ENCODE assay signal across 16 mouse cellular contexts in genomic region chr12:108393082-108393481, GRCm38 (mm10). TPM values are rescaled to one million over a fixed set of nuclear protein-coding genes. Genes with fewer than 3 reads are reported as not detected.
DNase-seq lines count a peak whose midpoint lies in the region; ATAC-seq and TF ChIP-seq lines count a peak whose summit lies in the region.
"Had no signal": no experiment of that assay in that cellular context is flagged by ENCODE, and none has a peak within 500 bp of the region (broad histone marks: within the 10 kb centered on the region; RNA-seq: fewer than 3 reads in every experiment).

No protein-coding gene starts in this region.

- peak overlapping the region; percentile 90 for H3K27ac ChIP-seq in gastrocnemius, adult 2 months
- peak overlapping the region; percentile 74 for H3K27ac ChIP-seq in kidney, embryonic 15.5 days
- H3K27ac ChIP-seq in embryonic fibroblast, embryonic 13.5 days (ENCODE audit: insufficient read depth, low read length), result peak overlapping the region; percentile 81
- H3K27ac ChIP-seq: hindbrain, embryonic 15.5 days; limb, embryonic 12.5 days; midbrain, embryonic 13.5 days; neural tube, embryonic 13.5 days had no signal

- H3K9me3 ChIP-seq in kidney, embryonic 15.5 days (replicated peaks), result no peaks in the 10 kb centered on the region
- H3K9me3 ChIP-seq: embryonic facial prominence, embryonic 10.5 days; hindbrain, embryonic 15.5 days; limb, embryonic 12.5 days; midbrain, embryonic 13.5 days; neural tube, embryonic 13.5 days had no signal

- H3K4me1 ChIP-seq in kidney, embryonic 15.5 days, result peaks cover 61% of the 10 kb centered on the region
- H3K4me1 ChIP-seq in embryonic fibroblast, embryonic 13.5 days (ENCODE audit: control insufficient read depth, insufficient read depth, low read length), result peaks cover 39% of the 10 kb centered on the region

- no peak overlapping the region for H3K4me2 ChIP-seq in kidney, embryonic 15.5 days
- H3K4me2 ChIP-seq: hindbrain, embryonic 15.5 days; limb, embryonic 12.5 days; lung, embryonic 14.5 days; midbrain, embryonic 13.5 days; neural tube, embryonic 13.5 days had no signal

- H3K27me3 ChIP-seq in kidney, embryonic 15.5 days, result no peaks in the 10 kb centered on the region
- H3K27me3 ChIP-seq: hindbrain, embryonic 15.5 days; limb, embryonic 12.5 days; midbrain, embryonic 13.5 days; neural tube, embryonic 13.5 days; Patski had no signal

- ATAC-seq in kidney, embryonic 15.5 days (replicated peaks; ENCODE audit: low FRiP score), result no peak
- ATAC-seq: midbrain, embryonic 13.5 days had no signal

- no peak for TF ChIP-seq CTCF in gastrocnemius, adult 2 months (IDR thresholded peaks at IDR 0.05)
- no peak for TF ChIP-seq CTCF in embryonic fibroblast, embryonic 13.5 days (IDR thresholded peaks at IDR 0.05; ENCODE audit: borderline replicate concordance, insufficient read depth, low read length)

- intact Hi-C loops in gastrocnemius, adult 2 months (cut with DNase I), result loop anchor here (2.0 kb wide), 1 partner anchor 30 kb away; no protein-coding TSS in a partner anchor
- intact Hi-C loops in gastrocnemius, postnatal 36 days (cut with DNase I), result no loop called here

- TF ChIP-seq POLR2A in embryonic fibroblast, embryonic 13.5 days (IDR thresholded peaks at IDR 0.05; ENCODE audit: low read depth, low read length), result no peak

- DNase-seq in gastrocnemius, adult 2 months, result peak; percentile 61
- DNase-seq in gastrocnemius, postnatal 36 days, result no peak
- no peak for DNase-seq in kidney, postnatal 25 days
- peak; percentile 37 for DNase-seq in 3134 (ENCODE audit: extremely low read depth, insufficient read length, low spot score)
- DNase-seq in layer of hippocampus, adult 9-11 months, result no peak
- DNase-seq in left cerebral cortex, adult 8-10 months (ENCODE audit: low spot score in 2 of 2), result no peak
- DNase-seq: thymus, postnatal 4 days had no signal

- no peak overlapping the region for H3K4me3 ChIP-seq in gastrocnemius, adult 2 months
- H3K4me3 ChIP-seq in kidney, embryonic 15.5 days (replicated peaks), result no peak overlapping the region
- no peak overlapping the region for H3K4me3 ChIP-seq in embryonic fibroblast, embryonic 13.5 days (ENCODE audit: insufficient read depth, low read length)
- H3K4me3 ChIP-seq: embryonic facial prominence, embryonic 10.5 days; hindbrain, embryonic 15.5 days; limb, embryonic 12.5 days; midbrain, embryonic 13.5 days; neural tube, embryonic 13.5 days had no signal

- no peaks in the 10 kb centered on the region for H3K36me3 ChIP-seq in kidney, embryonic 15.5 days
- H3K36me3 ChIP-seq: embryonic facial prominence, embryonic 10.5 days; hindbrain, embryonic 15.5 days; limb, embryonic 12.5 days; midbrain, embryonic 13.5 days; neural tube, embryonic 13.5 days had no signal

- H3K9ac ChIP-seq in kidney, embryonic 15.5 days, result 0 out of 2 replicates have a peak overlapping the region, but pooled peaks have one; percentile 25
- H3K9ac ChIP-seq: hindbrain, embryonic 15.5 days; limb, embryonic 12.5 days; lung, embryonic 14.5 days; midbrain, embryonic 13.5 days; neural tube, embryonic 13.5 days had no signal

- WGBS in kidney, embryonic 15.5 days, result 72% methylated on average over 4 of the region's 4 CpGs

RNA-seq across cellular contexts. Expression of gene Eml1, which starts 22.3 kb away (rescaled TPM):
- 100 to 1,000 TPM in 1 of 2 experiments, 10 to 100 TPM in 1; 93.4 to 111 TPM for total RNA-seq in gastrocnemius, adult 2 months (2021)
- total RNA-seq in gastrocnemius, postnatal 36 days (2021), result 100 to 1,000 TPM in 1 of 2 experiments, 10 to 100 TPM in 1; 98.2 to 103 TPM
- polyA plus RNA-seq in kidney, embryonic 15.5 days (2015; fragmentation: Nextera tagmentation; extraction: Ambion mirVana), result 60.9 and 77.5 TPM in 2 replicates
- 40.5 and 48.0 TPM in 2 replicates for polyA plus RNA-seq in embryonic fibroblast, embryonic 13.5 days (2011; ENCODE audit: insufficient read length, low read depth, missing spikeins)
- 10 to 100 TPM; 60.1 to 66.2 (median 60.8) TPM for total RNA-seq in left cerebral cortex, adult 8-10 months (2022)

RNA-seq across cellular contexts. Expression of gene Cyp46a1, which starts 58.9 kb away (rescaled TPM):
- total RNA-seq in gastrocnemius, adult 2 months (2021), result under 1 TPM; 0.10 to 0.25 TPM
- total RNA-seq in gastrocnemius, postnatal 36 days (2021), result under 1 TPM in 1 of 2 experiments, not detected in 1; 0.26 TPM
- 10.0 and 10.9 TPM in 2 replicates for polyA plus RNA-seq in kidney, embryonic 15.5 days (2015; fragmentation: Nextera tagmentation; extraction: Ambion mirVana)
- polyA plus RNA-seq in embryonic fibroblast, embryonic 13.5 days (2011; ENCODE audit: insufficient read length, low read depth, missing spikeins), result 1.8 and 3.4 TPM in 2 replicates
- total RNA-seq in left cerebral cortex, adult 8-10 months (2022), result 100 to 1,000 TPM; 254 to 259 (median 256) TPM

Comparison
In these comparisons a context has a peak if more than half of its experiments do, and no peak if none do; other contexts are left out.
1. DNase-seq: peak in gastrocnemius, adult 2 months (single experiment) and 3134 (single experiment); none in gastrocnemius, postnatal 36 days (0 of 2), kidney, postnatal 25 days (0 of 2), layer of hippocampus, adult 9-11 months (single experiment) and left cerebral cortex, adult 8-10 months (0 of 2).
2. RNA of gene Cyp46a1, which starts 58.9 kb away (total RNA-seq): 254 to 259 TPM in left cerebral cortex, adult 8-10 months; 0.26 TPM in gastrocnemius, postnatal 36 days and 0.10 to 0.25 TPM in gastrocnemius, adult 2 months; every median in the first group is over 100 times any median in the second.
3. Peak in every context shown above with its lines, with median percentiles within 50 percentile points of each other: H3K27ac ChIP-seq.